Mouse (Mus musculus): ENCODE data around the gene Clgn.

The Clgn gene

DNA sequence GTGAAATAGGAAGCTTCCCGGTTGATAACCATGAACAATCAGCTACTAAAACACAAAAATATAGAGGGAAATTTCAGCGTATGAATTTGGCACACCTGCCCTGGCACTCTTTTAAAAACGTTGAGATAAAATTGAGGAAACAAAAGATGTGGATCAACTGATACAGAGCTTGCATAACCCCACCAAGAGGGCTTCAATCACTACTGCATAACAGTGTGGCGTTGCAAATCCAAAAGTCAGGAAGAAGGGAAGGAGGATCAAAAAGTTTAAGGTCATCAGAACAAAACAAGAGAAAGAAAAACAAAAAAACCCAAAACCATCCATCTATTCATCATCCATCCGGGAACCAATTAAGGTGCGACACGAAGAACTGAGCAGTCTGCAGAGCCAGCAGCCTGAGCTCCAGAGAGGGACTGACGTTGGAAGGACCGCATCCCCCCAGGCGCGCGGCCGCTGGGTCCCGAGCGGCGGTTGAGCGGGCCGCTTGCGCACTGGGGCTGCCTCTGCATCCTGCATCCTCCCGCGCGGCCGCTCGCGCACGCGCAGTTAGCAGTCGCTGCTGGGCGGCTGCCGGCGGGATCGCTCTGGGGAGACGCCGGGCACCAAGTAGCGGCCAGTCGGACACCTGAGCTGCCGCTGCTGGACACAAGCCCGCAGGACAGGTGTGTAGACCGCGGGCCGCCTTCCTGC is at the start of gene Clgn:
TSS of gene Clgn (plus strand) at position 552 of the 690 bp plus-strand sequence.
- peak; percentile 79 to 83 for DNase-seq

DNA sequence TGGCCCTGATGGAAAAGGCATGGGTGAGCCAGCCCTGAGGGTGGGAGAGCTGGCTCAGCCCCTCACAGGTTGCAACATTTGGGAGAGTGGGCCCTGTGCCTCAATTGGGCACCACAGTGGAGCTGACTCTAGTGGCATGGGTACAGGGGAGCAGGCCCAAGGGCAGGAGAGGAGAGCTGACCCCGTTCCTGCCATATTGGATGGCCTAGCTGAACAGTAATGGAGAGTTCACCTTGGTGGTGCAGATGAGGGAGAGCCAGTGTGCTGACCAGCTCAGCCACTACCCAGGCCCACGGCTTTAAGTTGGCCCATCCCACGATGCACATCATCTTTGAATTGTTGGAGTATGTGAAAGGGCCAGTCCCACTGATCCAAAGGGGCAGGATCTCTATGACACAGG is 47.6 kb upstream of the Clgn start:
- DNase-seq = no peak

DNA sequence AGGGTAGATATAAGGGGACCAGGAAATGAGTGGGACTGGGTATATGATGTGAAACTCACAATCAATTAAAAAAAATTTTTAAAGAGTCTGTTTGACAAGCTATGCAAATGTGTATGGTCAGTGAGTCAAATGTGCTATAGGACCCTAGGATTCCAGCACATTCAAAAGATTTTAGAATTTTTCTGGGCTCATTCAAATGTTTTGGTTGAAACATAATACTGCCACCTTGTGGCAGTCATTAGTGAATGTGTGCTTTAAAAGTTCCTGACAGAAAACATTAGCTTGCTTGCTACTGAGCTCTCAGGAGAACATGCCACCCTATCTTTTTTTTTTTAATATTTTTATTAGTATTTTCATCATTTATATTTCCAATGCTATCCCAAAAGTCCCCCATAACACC is 47.0 kb upstream of the Clgn start:
- no peak for DNase-seq

DNA sequence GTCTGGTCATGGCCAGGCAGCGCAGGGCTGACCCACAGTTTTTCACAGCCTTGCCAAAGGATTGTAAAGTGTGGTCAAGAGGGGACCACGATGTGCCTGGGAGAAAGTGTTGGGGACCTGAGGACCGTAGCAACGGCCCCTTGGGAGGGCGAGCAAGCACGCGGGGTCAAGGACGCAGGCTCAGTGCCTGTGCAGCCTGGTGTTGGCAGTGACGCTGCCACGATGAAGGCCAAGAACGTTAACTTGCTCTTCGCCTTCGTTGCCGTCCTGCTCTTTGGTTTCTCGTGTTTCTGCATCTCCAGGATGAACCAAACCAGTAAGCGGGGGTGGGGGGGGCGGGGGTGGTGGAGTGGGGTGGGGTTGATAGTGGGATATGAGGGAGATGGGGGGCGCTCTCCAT is 41.4 kb upstream of the Clgn start, which contains the start of gene Mgat4d:
TSS of gene Mgat4d (plus strand) at position 209 of the 400 bp plus-strand sequence.
- DNase-seq = no peak

DNA sequence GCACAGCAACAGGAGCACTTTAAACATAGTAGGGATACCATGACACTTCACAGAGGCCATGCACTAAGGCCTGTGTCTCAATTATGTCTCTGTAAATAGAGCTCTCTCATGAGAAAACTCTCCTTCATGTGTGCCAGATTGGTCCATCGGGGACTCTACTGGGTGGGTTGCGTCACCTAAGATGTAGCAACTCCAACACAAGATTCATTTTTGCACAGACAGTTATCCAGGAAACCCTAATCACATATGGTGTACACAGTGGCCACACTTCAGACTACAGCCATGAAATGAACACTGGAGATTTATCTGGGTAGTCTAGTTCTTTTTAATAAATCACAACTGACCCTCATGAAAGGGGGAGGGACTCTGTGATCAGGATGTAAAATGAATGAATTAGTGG is 38.4 kb upstream of the Clgn start:
- no peak for DNase-seq

DNA sequence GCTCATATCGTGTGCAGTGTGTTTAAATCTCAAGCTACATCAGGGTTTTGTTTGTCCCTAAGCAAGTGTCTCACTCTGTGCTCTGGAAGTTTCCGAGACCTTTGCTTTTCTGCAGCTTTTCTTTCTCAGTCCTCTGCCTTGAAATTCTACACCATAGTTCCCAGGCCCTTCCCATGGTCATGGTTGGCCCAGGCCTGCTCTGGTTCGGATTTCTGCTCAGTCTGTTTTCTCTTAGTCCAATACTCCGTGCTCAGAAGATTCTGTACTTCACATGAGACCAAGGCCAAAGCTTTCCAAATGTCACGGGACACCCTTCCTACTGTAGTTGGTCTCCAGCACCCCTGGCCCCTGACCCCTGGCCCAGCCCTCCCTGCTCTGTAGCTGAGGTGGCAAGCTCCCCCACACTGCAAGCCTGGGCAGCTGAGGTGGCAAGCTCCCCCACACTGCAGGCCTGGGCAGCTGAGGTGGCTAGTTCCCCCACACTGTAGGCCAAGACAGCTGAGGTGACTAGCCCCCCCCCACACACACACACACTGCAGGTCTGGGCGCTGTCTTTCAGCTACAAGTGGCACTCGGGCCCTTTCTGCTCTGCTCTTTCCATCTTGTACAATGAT is 26.4 kb upstream of the Clgn start:
- no peak for DNase-seq

DNA sequence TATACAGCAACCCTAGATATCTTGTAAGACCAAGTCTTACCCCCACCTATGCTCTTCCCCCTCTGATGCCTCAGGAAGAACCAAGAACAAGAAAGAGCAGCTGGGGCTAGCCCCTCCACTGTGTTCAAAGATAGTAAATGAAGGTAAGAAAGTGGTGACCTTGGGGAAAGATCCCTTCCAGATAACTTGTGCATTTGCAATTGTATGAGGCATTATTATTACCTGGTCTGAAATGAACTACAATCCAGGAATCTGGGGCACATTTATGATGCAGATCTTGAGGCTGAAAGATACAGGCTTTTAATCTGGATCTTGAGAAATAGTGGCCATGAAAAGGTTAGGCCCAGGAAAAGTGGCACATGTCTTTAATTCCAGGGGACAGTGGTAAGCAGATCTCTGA is 12.4 kb upstream of the Clgn start:
- no peak for DNase-seq

DNA sequence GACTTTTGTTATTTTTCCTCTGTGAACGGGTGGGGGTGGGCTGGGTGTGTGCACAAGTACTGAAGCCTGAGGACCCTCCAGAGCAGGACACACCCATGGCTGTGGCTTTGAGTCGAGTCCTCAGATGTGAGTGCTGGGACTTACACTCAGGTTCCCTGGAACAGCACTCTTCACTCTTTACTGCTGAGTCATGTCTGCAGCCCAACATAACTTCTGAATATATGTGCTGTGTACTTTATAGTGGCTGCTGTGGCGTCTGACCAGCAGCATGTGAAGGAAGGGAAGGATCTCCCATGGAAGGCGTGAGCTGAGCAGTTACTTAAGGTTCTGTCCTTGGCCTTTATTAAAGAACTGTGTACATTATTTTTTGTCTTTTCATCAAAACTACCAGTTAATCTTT is 9.5 kb upstream of the Clgn start:
- no peak for DNase-seq

DNA sequence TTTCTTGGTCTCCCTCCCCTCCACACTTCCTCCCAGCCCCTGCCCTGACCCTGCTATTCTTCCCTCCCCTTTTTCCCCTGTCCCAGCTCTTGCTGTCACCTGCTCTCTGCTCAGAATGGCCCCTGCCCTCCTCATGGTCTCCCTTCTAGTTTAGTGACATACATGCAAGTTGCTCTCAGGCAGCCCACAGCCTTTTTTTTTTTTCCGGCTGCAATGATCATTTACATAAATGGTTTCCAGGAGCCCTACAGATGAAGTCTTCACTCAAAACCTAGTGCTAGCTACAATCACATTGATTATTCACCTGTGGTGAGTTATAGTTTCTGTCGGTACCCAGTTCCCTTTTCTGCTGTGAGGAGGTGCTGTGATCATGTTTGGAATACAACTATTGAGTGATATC is 8.7 kb upstream of the Clgn start:
- no peak for DNase-seq

DNA sequence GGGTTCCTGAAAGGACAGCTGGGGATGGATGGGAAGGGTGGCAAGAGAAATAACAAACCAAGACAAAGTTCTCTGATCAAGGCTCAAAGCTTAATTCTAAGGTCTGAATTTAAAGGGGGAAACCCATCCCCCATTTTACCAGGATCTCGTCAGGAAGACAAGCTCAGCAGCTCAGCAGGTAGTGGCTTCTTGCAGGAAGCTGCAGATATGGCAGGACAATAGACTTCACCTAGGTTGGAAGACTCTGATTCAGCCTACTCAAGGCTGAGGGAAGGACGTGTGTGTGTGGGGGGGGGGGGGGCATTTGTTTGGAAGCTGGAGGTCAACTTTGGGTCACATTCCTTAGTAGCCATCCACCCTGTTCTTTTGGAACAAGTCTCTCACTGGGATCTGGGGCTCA is 6.8 kb upstream of the Clgn start:
- DNase-seq = no peak

DNA sequence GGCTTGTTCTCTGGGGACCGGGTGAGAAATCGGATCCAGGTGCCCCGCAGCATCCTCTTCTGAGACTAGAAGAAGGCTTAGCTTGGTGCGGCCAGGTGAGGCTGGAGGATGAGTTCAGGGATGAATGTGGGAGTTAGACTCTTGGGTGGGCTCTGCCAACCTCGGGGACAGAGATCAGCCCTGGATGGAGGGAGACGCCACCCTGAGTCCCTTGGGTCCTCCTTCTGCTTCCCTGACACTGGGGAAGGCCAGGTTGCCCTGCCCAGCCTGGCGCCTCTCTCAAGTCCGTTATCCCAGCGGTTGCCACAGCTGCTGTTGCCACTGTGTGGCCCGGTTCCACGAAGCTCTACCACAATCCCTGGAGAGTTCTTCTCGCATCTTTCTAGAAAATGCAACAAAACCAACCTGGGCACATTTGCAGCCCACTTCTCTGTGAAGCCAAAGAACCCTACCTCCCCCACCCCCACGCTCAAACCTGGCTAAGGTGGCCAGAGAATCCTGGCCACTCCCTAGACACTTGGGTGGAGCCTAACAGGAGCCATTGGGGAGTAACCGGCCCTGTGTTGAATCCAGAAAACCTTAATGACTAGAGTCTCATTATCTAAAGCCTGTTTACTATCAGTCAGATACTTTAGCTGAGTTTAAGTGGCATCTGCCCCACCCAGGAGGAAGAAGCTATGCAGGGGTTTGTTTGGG is 487 bp downstream of the Clgn start:
- no peak for DNase-seq

DNA sequence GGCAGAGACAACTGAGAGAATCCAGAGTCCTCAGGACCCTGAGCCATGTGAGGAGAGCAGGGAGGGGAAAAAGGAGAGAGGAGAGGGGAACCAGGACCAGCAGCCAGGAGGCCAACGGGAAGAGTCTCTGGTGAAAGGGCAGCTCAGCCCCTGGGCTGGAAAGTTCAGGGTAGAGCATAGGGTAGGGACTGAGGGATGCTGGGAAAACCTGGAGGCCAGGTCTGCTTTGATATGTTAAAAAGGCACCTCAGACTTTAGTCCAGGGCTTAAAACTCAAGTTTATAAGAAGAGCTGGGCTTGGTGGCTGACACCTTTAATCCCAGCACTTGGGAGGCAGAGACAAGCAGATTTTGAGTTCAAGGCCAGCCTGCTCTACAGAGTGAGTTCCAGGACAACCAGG is 2.9 kb downstream of the Clgn start:
- no peak for DNase-seq

DNA sequence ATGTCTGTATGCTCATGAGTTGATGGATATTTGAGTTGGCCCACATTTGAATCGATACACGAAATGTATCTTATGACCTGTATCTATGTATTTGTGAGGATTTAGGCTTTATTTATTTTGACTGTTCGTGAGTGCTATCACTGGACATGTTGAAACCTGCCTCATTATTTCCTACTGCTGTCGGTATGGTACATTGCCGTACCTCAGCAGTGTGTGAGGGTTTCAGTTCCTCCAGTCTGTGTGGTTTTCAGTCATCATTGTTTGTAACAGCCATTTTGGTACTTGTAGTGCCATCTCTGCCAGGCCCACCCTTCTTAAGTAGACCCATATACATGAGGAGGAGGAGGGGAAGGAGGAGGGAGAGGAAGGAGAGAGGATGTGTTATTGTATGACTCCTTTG is 4.7 kb downstream of the Clgn start:
- no peak for DNase-seq

DNA sequence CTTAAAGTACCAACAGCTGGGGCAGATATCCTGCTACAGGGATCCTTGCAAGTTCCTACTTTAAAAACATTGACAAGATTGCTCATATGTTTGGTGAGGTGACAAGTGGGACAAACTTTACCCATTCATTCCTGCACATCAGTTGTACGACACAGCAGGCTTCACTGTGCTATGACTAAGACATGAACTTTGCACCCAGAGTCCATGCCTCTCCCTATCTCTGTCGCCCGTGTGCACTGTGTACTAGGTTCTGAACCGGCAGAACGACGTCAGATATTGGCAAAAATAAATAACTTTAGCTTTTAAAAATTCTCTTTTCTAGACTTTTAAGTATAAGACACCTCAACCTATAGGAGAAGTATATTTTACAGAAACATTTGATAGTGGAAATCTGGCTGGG is 7.0 kb downstream of the Clgn start:
- no peak for DNase-seq

DNA sequence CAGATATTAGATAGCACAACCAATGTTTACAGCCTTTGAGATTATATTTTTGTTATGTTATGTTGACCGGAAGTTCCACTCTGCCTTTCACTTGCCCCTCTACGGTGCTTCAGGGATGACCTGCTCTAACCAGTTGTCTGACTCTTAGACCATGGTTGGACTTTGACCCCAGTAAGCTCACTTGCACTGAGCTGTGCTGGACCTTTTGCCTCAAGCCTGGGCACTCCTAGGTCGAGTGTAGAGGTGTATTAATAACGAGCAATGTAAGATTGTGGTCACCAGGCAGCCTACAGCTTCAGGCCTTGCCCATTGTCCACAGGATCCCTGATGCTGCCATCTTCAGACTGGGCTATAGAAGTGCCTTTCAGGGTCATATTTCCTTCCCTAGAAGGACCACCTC is 8.1 kb downstream of the Clgn start:
- DNase-seq = no peak

DNA sequence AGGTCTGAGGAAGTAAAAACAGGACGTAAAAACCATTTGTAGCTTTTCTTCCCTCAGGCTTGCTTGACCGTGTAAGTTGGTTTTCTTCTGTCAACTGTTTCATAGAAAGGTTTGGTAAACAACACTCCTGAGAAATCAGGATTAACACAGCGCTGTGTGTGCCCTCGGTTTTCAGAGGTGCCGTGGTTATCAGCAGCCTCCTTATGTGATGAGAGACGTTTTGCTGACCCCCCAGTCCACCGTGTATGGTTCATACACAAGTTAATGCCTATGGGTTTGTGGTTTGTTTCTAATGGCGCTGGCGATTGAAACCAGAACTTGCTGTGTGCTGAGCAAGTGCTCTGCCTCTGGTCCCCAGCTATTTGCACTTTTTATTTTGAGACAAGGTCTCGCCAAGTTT is 15.9 kb downstream of the Clgn start:
- no peak for DNase-seq

DNA sequence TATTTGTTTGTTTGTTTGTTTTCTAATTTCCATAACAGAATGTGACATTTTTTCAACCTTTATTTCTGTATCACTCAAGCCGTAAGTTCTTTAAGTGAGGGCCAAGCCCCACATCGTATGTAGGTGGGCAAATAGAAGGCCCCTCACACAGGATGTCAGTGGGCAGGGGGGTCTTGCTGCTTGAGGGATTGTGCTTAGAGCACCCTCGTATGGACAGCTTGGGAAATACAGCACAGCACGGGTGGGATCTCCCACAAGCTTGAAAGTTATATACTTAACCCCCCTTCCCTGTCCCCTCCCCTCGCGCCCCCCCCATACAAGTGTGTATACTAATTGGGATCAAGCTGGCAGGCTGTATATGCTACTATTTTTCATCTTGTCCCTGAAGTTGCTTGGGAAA is 17.2 kb downstream of the Clgn start:
- no peak for DNase-seq

DNA sequence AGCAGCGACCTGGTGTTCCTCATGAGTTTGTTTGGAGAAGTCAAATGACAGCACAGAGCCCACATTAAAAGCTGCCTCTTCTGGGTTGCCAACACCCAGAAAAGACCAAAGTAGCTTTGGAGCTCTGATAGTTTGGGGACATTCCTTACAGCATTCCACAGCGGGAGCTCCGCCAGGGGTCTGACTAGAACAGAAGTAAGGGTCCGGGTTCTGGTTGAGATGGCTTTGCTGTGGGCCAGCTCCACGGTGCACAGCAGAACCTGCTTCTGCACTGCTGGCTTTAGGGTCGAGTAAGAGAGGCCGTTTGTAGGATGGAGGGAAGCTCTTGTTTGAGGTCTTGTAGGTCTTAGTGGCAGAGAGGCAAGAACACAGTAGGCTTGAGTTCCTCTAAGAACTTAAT is 18.8 kb downstream of the Clgn start:
- DNase-seq = no peak

DNA sequence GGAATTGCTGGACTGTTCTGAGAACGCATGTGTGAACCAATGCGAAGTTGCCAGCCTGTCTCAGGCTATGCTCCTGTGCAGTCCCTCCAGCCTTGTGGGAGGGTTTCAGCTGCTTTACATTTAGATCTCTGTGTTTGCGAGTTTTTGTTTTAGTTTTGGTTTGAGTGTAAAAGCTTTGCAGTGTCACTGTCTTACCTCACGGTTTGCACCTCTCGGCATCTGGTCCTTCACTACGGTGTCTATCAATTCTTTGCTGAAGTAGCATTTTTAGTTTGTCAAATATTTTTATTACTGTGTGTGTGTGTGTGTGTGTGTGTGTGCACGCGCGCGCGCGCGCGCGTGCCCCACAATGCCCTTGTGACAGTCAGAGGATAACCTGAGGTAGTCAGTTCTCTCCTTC is 27.2 kb downstream of the Clgn start:
- DNase-seq = no peak

DNA sequence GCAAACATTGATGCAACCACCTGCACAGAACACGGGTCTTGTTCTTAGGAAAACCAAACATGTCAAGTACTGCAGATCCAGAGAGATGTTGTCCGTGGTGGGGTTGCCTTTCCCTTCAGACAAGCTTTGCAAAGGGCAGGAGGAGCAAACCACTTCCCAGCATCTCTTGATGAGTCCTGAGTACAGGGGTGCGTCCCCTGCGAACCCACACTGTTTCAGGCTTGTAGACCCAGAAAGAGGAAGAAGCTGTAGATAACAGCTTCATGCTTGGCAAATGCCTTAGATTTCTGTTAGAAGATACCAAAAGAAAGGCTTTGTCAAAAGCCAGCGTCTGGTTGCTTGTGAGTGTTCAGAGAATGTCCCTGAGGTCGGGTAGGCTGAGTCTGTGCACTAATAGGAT is 28.3 kb downstream of the Clgn start:
- DNase-seq = no peak

DNA sequence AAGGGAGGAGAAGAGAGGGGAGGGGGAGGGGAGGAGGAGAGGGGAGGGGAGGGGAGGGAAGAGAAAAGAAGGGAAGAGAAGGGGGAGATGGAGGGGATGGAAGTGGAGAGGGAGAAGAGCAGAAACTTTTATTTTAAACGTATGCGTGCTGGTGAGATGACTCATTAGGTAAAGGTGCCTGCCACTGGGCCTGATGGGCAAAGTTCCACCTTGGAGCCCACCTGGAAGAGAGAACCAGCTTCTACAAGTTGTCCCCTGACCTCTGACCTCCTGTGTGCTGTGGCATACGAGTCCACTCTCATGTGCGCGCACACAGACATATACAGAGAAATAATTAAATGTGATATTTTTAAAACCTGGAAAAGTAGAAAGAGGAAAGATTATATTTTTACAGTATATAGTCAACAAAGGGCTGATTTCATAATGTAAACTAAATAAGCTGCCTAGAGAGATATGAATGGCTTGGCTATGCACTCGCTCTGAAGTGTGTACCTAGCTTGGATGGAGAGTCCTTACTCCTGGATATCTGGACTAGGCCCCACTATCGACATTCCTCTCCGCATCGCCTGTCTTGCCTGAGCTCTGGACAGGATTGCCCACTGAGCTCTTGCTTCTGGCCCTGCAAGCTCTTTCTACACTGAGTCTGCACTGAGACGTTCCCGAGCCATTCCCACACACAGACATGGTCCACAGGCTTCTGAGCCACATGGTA is 29.3 kb downstream of the Clgn start:
- DNase-seq = no peak

DNA sequence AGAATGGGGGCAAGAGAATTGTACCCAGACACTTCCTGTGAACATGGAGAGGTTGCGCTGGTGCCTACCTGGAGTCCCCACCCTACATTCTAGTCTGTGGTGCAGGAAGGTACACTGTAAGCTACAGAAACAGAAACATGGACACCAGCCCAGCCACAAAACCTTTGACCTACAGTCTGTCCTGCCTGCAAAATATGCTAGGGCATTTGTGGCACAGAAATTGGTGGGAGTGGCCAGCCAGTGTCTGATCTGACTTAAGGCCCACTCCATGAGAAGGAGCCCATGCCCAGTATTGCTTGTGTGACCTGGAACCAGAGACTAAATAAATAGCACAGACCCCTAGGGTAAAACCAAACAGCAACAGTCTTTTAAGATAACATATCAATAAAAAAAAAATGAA is 31.7 kb downstream of the Clgn start:
- DNase-seq = no peak

DNA sequence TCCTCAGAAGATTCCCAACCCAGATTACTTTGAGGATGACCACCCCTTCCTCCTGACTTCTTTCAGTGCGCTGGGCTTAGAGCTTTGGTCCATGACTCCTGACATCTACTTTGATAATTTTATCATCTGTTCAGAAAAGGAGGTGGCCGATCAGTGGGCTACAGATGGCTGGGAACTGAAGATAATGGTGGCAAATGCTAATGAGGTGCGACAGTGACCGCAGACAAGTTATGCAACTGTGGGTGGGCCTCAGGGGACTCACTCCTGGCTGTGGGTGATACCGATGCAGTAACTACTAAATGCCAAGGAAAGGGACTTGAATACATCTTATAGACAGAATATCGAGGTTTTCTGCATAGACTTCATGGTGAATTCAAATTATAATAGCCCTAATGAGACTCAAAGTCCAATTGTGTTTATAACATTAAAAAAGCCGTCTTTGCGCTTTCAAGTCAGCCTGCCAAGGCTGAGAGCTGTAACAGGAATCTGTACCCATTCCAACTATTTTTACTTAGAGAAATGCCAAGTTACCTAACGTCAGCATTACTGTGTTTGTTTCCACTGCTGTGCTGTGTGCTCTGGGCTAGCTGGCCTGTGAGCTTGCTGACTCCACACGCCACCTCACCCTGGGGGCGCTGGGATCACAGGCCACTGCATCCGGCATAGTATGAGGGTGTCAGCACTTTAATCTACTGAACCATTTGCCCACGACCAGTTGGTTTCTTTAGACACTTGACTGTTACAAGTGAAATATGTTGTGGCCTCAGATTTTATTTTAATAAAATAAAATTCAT is 33.6 kb downstream of the Clgn start:
- no peak for DNase-seq
